Mouse (Mus musculus) adrenal gland, postnatal 36 days (tissue): ENCODE data around the gene Brd3. TPM values are rescaled to one million over a fixed set of nuclear protein-coding genes. Genes with fewer than 3 reads are reported as not detected.
A peak's percentile ranks its signal among the peaks of the same experiment; 100 is the strongest.
"Not testable (repeated sequence)": the region's sequence is repeated elsewhere in the genome, so short reads cannot be mapped to it uniquely, and the experiment has no call there.

Source experiments
- DNase-seq, 2 experiments: peaks; one replicate each; pipeline ENCODE4 v3.0.0; 2021; ENCODE audit warnings: mixed read lengths in 1 of 2
- long read RNA-seq, 2 experiments: library from polyadenylated mRNA; stranded (forward); transcript quantifications; one replicate each; pipeline ENCODE4 v2.0.0; 2021; ENCODE audit warnings: borderline sequencing depth in 2 of 2
- total RNA-seq, 2 experiments: library from RNA; stranded (reverse); gene quantifications; 2 replicates each; pipeline ENCODE4 v1.2.3; 2021

Brd3 gene
- 10 to 100 TPM; 64.5 to 78.6 TPM for total RNA-seq
- long read RNA-seq, experiment 1, full-length matches to known transcripts: 1 of 54 reads
- long read RNA-seq, experiment 1, partial matches to known transcripts: 36 of 54 reads
- long read RNA-seq, experiment 1, other reads (novel, unspliced or antisense): 17 of 54 reads
- long read RNA-seq, experiment 2, full-length matches to known transcripts: 1 of 7 reads
- long read RNA-seq, experiment 2, partial matches to known transcripts: 3 of 7 reads
- long read RNA-seq, experiment 2, other reads (novel, unspliced or antisense): 3 of 7 reads

- DNase-seq: no peak
These were observed at the start of gene Brd3 for GRCm38 (mm10) chr2:27507562-27507961. Gene Brd3 (minus strand): TSS chr2:27507662.

- peak; percentile 60 to 62 for DNase-seq
These were observed 49.5 kb upstream of the Brd3 start for GRCm38 (mm10) chr2:27556921-27557320.

GRCm38 (mm10) chr2:27554308-27554707 is 46.8 kb upstream of the Brd3 start:
- peak; percentile 41 to 56 for DNase-seq

GRCm38 (mm10) chr2:27552620-27553287 is 45.3 kb upstream of the Brd3 start:
- peak; percentile 75 to 81 for DNase-seq

- DNase-seq: no peak
These were observed 41.4 kb upstream of the Brd3 start for GRCm38 (mm10) chr2:27548664-27549369.

GRCm38 (mm10) chr2:27547986-27548385 is 40.5 kb upstream of the Brd3 start:
- DNase-seq: no peak

- DNase-seq: no peak
These were observed 39.9 kb upstream of the Brd3 start for GRCm38 (mm10) chr2:27547326-27547725.

GRCm38 (mm10) chr2:27546041-27546440 is 38.6 kb upstream of the Brd3 start:
- DNase-seq: not testable (repeated sequence)

- DNase-seq: not testable (repeated sequence)
These were observed 38.1 kb upstream of the Brd3 start for GRCm38 (mm10) chr2:27545517-27545916.

- DNase-seq: no peak
These were observed 37.2 kb upstream of the Brd3 start for GRCm38 (mm10) chr2:27544613-27545012.

- DNase-seq: no peak
These were observed 33.8 kb upstream of the Brd3 start for GRCm38 (mm10) chr2:27541225-27541624.

- no peak for DNase-seq
These were observed 33.0 kb upstream of the Brd3 start for GRCm38 (mm10) chr2:27540515-27540836.

GRCm38 (mm10) chr2:27539772-27540514 is 32.5 kb upstream of the Brd3 start:
- DNase-seq: peak; percentile 97

GRCm38 (mm10) chr2:27539336-27539735 is 31.9 kb upstream of the Brd3 start:
- DNase-seq: no peak

- DNase-seq: not testable (repeated sequence)
These were observed 31.2 kb upstream of the Brd3 start for GRCm38 (mm10) chr2:27538455-27539330.

GRCm38 (mm10) chr2:27518283-27518682 is 10.8 kb upstream of the Brd3 start:
- no peak for DNase-seq

- no peak for DNase-seq
These were observed 8.8 kb upstream of the Brd3 start for GRCm38 (mm10) chr2:27516289-27516688.

- peak in 1 of 2 experiments; percentile 26 for DNase-seq
These were observed 8.1 kb upstream of the Brd3 start for GRCm38 (mm10) chr2:27515341-27516166.

- peak; percentile 98 to 99 for DNase-seq
These were observed 7.3 kb upstream of the Brd3 start, which contains the start of gene Wdr5 for GRCm38 (mm10) chr2:27514639-27515328. Gene Wdr5 (plus strand): TSS chr2:27515157.

GRCm38 (mm10) chr2:27513861-27514260 is 6.4 kb upstream of the Brd3 start:
- no peak for DNase-seq
